Mouse (Mus musculus) C2C12 (cell line): Measurements from ENCODE around the gene Nckipsd. TPM values are rescaled to one million over a fixed set of nuclear protein-coding genes. Genes with fewer than 3 reads are reported as not detected.

ENCODE experiments used
- H3K27me3 ChIP-seq: one replicate; pipeline ENCODE4 v1.6.1; 2011; ENCODE audit not compliant: control insufficient read depth, insufficient read depth, insufficient read length
- H3K36me3 ChIP-seq: one replicate; pipeline ENCODE4 v1.6.1; 2011; ENCODE audit not compliant: control insufficient read depth, insufficient read depth
- H3K4me3 ChIP-seq: one replicate; pipeline ENCODE4 v1.5.1; 2011; ENCODE audit warnings: mild to moderate bottlenecking, control low read depth; ENCODE audit not compliant: poor library complexity, insufficient read depth, severe bottlenecking
- H3K79me2 ChIP-seq: one replicate; pipeline ENCODE4 v1.6.1; 2011; ENCODE audit not compliant: control insufficient read depth, insufficient read depth
- H3K79me3 ChIP-seq: one replicate; pipeline ENCODE4 v1.6.1; 2011; ENCODE audit warnings: low read depth, control low read depth
- H3ac ChIP-seq: one replicate; pipeline ENCODE3; 2011; ENCODE audit warnings: low read depth; ENCODE audit not compliant: control insufficient read depth, insufficient read length
- CEBPB ChIP-seq: IDR thresholded peaks from one replicate; pipeline ENCODE4 v1.6.1; 2011; ENCODE audit warnings: low read depth, mild to moderate bottlenecking, control low read depth, moderate library complexity
- CTCF ChIP-seq: IDR thresholded peaks from one replicate; pipeline ENCODE4 v1.5.1; 2011; ENCODE audit not compliant: control insufficient read depth, insufficient read depth, insufficient read length
- FOSL1 ChIP-seq: IDR thresholded peaks from one replicate; pipeline ENCODE4 v1.8.0; 2011; ENCODE audit warnings: mild to moderate bottlenecking, low read length; ENCODE audit not compliant: poor library complexity, insufficient read depth, severe bottlenecking
- MAX ChIP-seq: IDR thresholded peaks from one replicate; pipeline ENCODE4 v1.6.1; 2011; ENCODE audit warnings: mild to moderate bottlenecking, control low read depth
- MYOD1 ChIP-seq: IDR thresholded peaks from one replicate; pipeline ENCODE4 v1.6.1; 2011; ENCODE audit warnings: low read depth; ENCODE audit not compliant: control insufficient read depth, insufficient read length
- MYOG ChIP-seq: IDR thresholded peaks from one replicate; pipeline ENCODE4 v1.6.1; 2011; ENCODE audit not compliant: control insufficient read depth, insufficient read length; ENCODE audit errors: extremely low read depth
- USF1 ChIP-seq: IDR thresholded peaks from one replicate; pipeline ENCODE4 v1.6.1; 2011; ENCODE audit warnings: low read depth, mild to moderate bottlenecking, control low read depth, moderate library complexity
- polyA plus RNA-seq: library from polyadenylated mRNA; unstranded; fragments of >200 nt; fragmentation: generic; extraction: Trizol; gene quantifications from one replicate; pipeline ENCODE4 v1.2.1, GENCODE M21; 2012; ENCODE audit warnings: missing spikeins

Gene Nckipsd
- polyA plus RNA-seq, 1 experiment, result 7.5 TPM

GRCm38 (mm10) chr9:108777276-108777675 lies 30.9 kb upstream of the Nckipsd start:
- Histone ChIP-seq H3K27me3 (no peaks in the 10 kb centered on the region), H3ac (no peak overlapping the region), H3K36me3 (no peaks in the 10 kb centered on the region), H3K79me2 (no peaks in the 10 kb centered on the region), H3K4me3 (no peak overlapping the region), H3K79me3 (no peaks in the 10 kb centered on the region)
- TF ChIP-seq MAX, result no peak

GRCm38 (mm10) chr9:108780959-108781358 lies 27.2 kb upstream of the Nckipsd start:
- Histone ChIP-seq H3K79me3 (peaks cover 22% of the 10 kb centered on the region), H3K79me2 (peaks cover 24% of the 10 kb centered on the region), H3K27me3 (no peaks in the 10 kb centered on the region), H3ac (no peak overlapping the region), H3K36me3 (no peaks in the 10 kb centered on the region), H3K4me3 (no peak overlapping the region)
- TF ChIP-seq CEBPB, result no peak

- no peak for TF ChIP-seq CEBPB
- no peak for TF ChIP-seq MAX
- no peak for TF ChIP-seq MYOD1
- Histone ChIP-seq H3K36me3 (no peaks in the 10 kb centered on the region), H3K79me2 (peaks cover 33% of the 10 kb centered on the region)
Measured at GRCm38 (mm10) chr9:108781891-108782290, 26.3 kb upstream of the Nckipsd start.

DNA sequence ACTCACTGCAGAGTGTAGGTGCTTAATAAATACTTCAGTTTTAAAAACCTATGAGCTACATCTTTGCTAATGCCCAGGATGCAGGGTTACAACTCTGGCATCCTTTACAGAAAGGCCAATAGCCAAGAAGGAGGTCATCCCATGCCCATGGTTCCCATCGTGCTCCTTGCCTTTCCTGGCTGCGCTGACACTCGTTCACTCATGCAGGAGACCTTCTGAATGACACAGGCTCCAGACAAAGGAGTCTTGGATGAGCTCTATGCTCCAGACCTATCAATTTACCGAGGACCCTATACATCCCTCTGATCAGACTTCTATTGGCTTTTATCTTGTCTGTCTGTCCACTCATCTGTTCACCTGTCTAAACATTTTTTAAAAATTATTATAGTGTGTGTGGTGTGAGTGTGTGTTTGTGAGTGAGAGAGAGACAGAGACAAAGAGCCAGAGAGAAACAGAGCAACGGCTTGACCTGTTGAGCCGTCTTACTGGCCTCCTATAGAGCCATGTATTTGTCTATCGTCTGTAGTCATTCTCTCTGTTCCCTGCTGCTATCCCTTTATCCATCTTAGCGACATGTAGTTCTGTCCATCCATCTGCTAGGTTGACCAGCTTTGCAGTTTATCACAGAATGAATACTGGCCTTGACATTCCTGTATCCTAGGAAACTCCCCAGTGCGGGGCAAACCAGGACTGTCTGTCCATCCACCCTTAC lies 25.2 kb upstream of the Nckipsd start:
- H3K79me3 ChIP-seq, result peaks cover 41% of the 10 kb centered on the region
- H3K27me3 ChIP-seq, result no peaks in the 10 kb centered on the region
- H3ac ChIP-seq, result no peak overlapping the region
- TF ChIP-seq CEBPB (no peak), MYOG (no peak), MAX (no peak), USF1 (no peak), MYOD1 (no peak), CTCF (no peak), FOSL1 (no peak)
- peaks cover 44% of the 10 kb centered on the region for H3K79me2 ChIP-seq
- peak overlapping the region; percentile 90 for H3K4me3 ChIP-seq
- no peaks in the 10 kb centered on the region for H3K36me3 ChIP-seq

More at GRCm38 (mm10) chr9:108781891-108782290, 26.3 kb upstream of the Nckipsd start:
- peaks cover 30% of the 10 kb centered on the region for H3K79me3 ChIP-seq
- H3K27me3 ChIP-seq, result no peaks in the 10 kb centered on the region
- H3ac ChIP-seq, result no peak overlapping the region
- H3K4me3 ChIP-seq, result no peak overlapping the region

DNA sequence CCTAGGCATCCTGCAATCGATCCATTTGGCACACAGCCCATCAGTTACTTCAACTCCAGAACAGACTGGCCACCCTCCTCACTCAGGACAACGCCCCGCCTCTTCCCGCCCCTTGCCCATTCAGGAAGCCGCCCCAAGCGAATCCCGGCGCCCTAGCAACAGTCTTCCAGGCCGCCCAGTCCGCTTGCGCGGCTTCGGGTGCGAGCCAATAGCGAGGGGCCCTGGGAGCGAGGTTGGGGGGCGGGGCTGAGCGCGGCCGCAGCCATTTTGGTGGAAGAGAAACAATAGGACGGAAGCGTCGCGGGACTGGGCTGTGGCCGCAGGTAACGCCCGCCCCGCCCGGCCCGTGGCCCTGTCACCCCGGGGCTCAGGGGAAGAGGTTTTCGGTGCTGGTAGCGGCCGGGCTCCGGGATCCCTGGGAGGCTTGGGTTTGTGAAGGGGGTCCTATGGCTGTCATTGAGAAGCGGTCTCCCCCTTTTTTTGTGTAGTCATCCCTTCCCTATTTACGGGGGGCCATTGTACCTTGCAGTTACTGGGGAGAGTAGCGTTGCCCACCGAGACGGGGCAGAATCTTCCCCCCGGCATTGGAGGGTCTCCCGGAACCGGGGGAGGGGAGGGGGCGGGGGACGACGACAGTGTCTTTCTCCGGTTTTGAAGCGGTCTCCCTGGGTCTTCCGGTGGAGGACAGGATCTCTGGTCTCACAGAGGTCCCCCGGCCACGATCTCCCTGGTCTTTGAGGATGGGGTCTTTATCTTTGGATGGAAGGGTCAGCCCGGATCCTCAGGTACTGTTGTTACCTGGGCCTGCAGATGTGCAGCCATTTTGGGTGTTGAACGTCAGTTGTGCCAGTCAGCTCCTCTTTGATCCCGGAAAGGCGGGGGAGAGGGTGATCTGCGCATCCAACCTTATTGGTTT lies 24.4 kb upstream of the Nckipsd start, which contains the start of gene Ip6k2:
Gene Ip6k2, plus strand, starts transcription at position 249 of the 916 bp plus-strand sequence.
- peak within 1 kb of the TSS; percentile 84 for H3ac ChIP-seq
- H3K36me3 ChIP-seq, result no peaks in the 10 kb centered on the region
- H3K79me3 ChIP-seq, result peaks cover 49% of the 10 kb centered on the region
- TF ChIP-seq CTCF (no peak), FOSL1 (no peak), MYOD1 (no peak), MAX (peak; percentile 17), USF1 (no peak), MYOG (no peak)
- no peaks in the 10 kb centered on the region for H3K27me3 ChIP-seq
- peaks cover 52% of the 10 kb centered on the region for H3K79me2 ChIP-seq
- H3K4me3 ChIP-seq, result peak within 1 kb of the TSS; percentile 90

DNA sequence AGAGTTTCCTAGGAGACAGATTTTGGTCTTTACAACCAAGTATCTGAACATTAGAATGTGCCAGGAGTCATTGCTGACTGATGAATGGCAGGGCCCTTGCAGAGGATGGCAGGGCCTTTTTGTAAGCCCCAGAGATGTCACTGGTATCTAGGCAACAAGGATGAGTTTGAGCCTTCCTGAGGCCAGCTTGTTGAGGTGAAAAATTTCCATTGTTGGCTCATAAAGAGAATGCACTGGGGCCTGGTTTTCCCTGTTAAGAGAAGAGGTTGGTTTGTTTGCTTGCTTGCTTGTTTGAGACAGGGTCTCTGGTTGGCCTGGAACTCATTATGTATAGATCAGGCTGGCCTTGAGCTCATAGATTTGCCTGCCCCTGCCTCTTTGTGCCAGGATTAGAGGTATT lies 22.8 kb upstream of the Nckipsd start:
- no peak for TF ChIP-seq MYOD1
- TF ChIP-seq MYOG, result no peak
- no peak for TF ChIP-seq CTCF
- TF ChIP-seq MAX, result no peak
- TF ChIP-seq USF1, result no peak
- no peak for TF ChIP-seq FOSL1
- no peak for TF ChIP-seq CEBPB
- no peak overlapping the region for H3K4me3 ChIP-seq
- H3ac ChIP-seq, result no peak overlapping the region
- H3K79me3 ChIP-seq, result peaks cover 65% of the 10 kb centered on the region
- H3K79me2 ChIP-seq, result peaks cover 68% of the 10 kb centered on the region
- H3K27me3 ChIP-seq, result no peaks in the 10 kb centered on the region
- H3K36me3 ChIP-seq, result no peaks in the 10 kb centered on the region
